Mouse (Mus musculus): ENCODE measurements at regions not wholly inside any gene's neighbourhood (a gene's known extent, or its start where the extent isn't known, plus 50 kb on each side); places are given as distances from the start of the nearest gene placed in this dataset.
A peak's percentile ranks its signal among the peaks of the same experiment; 100 is the strongest.

GRCm38 (mm10) chr9:32020942-32021731 is 94.8 kb upstream of the Arhgap32 start:
- no peak overlapping the region for H3K4me3 ChIP-seq (replicated peaks; ENCODE audit: low read length)
- H3K9me3 ChIP-seq (ENCODE audit: control insufficient read depth, low read length), result no peaks in the 10 kb centered on the region
- H3K36me3 ChIP-seq (replicated peaks; ENCODE audit: control insufficient read depth, insufficient read depth), result no peaks in the 10 kb centered on the region
- H3K9ac ChIP-seq, result no peak overlapping the region
- H3K4me2 ChIP-seq (replicated peaks), result no peak overlapping the region
- WGBS, result 26% methylated on average over 13 of the region's 13 CpGs
- no peak for DNase-seq (ENCODE audit: low spot score)
- 0 out of 2 replicates have a peak, but pooled peaks cover 3% of the 10 kb centered on the region for H3K4me1 ChIP-seq (replicated peaks; ENCODE audit: control insufficient read depth, insufficient read depth, low read length)
- H3K27ac ChIP-seq, result no peak overlapping the region
- no peaks in the 10 kb centered on the region for H3K27me3 ChIP-seq (ENCODE audit: control insufficient read depth, insufficient read depth, low read length)
- ATAC-seq (ENCODE audit: low FRiP score), result no peak

DNA sequence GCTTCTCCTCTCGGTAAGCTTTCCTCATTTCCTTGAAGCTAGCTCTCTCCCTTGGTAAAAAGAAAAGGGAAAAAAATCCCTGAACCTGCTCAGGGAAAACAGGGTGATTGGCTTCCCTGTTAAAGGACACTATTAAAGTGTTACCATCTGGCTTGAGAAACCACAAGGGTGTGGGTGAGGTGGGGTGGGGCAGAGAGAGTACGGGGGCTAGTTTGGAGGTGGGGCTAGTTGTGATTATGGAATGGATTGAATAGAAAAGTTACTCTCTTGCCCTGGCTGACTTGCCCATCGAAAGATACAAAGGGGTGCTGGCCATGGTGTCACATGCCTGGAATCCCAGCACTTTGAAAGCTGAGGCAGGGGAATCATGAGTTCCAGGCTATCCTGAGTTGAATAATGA is 94.2 kb upstream of the Arhgap32 start:
- no peak for ATAC-seq (ENCODE audit: low FRiP score)
- Histone ChIP-seq H3K27me3 (ENCODE audit: control insufficient read depth, insufficient read depth, low read length) (no peaks in the 10 kb centered on the region), H3K4me1 (replicated peaks; ENCODE audit: control insufficient read depth, insufficient read depth, low read length) (0 out of 2 replicates have a peak, but pooled peaks cover 3% of the 10 kb centered on the region), H3K9me3 (ENCODE audit: control insufficient read depth, low read length) (no peaks in the 10 kb centered on the region), H3K36me3 (replicated peaks; ENCODE audit: control insufficient read depth, insufficient read depth) (no peaks in the 10 kb centered on the region), H3K9ac (no peak overlapping the region), H3K4me3 (replicated peaks; ENCODE audit: low read length) (no peak overlapping the region), H3K4me2 (replicated peaks) (no peak overlapping the region), H3K27ac (no peak overlapping the region)
- no peak for DNase-seq (ENCODE audit: low spot score)
- WGBS, result 40% methylated on average over 3 of the region's 3 CpGs

DNA sequence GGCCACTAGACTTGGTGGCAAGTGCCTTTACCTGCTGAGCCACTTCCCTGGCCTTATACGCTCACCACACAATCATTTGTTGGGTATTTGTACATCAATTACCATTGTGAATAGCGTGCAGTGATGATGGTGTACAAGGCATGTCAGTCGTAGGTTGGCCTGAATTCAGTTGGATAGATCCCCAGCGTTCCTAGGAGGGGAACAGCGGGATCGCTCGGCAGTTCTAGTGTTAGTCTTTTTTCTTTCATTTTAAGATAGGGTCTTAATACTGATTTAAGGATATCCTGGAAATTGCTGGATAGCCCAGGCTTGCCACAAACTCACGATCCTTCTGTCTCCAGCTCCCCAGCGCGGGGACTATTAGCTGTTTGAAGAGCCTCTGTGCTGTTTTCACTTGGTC is 92.9 kb upstream of the Arhgap32 start:
- no peaks in the 10 kb centered on the region for H3K36me3 ChIP-seq (replicated peaks; ENCODE audit: control insufficient read depth, insufficient read depth)
- H3K9me3 ChIP-seq (ENCODE audit: control insufficient read depth, low read length), result no peaks in the 10 kb centered on the region
- H3K4me2 ChIP-seq (replicated peaks), result no peak overlapping the region
- H3K9ac ChIP-seq, result no peak overlapping the region
- 95% methylated on average over 10 of the region's 10 CpGs for WGBS
- H3K27ac ChIP-seq, result no peak overlapping the region
- H3K27me3 ChIP-seq (ENCODE audit: control insufficient read depth, insufficient read depth, low read length), result no peaks in the 10 kb centered on the region
- H3K4me1 ChIP-seq (replicated peaks; ENCODE audit: control insufficient read depth, insufficient read depth, low read length), result 0 out of 2 replicates have a peak, but pooled peaks cover 3% of the 10 kb centered on the region
- no peak overlapping the region for H3K4me3 ChIP-seq (replicated peaks; ENCODE audit: low read length)
- DNase-seq (ENCODE audit: low spot score) (no peak), ATAC-seq (ENCODE audit: low FRiP score) (no peak)

- Histone ChIP-seq H3K36me3 (replicated peaks; ENCODE audit: control insufficient read depth, insufficient read depth) (no peaks in the 10 kb centered on the region), H3K9ac (no peak overlapping the region), H3K27me3 (ENCODE audit: control insufficient read depth, insufficient read depth, low read length) (no peaks in the 10 kb centered on the region), H3K4me1 (replicated peaks; ENCODE audit: control insufficient read depth, insufficient read depth, low read length) (0 out of 2 replicates have a peak, but pooled peaks cover 3% of the 10 kb centered on the region), H3K27ac (no peak overlapping the region), H3K4me2 (replicated peaks) (no peak overlapping the region), H3K4me3 (replicated peaks; ENCODE audit: low read length) (no peak overlapping the region), H3K9me3 (ENCODE audit: control insufficient read depth, low read length) (no peaks in the 10 kb centered on the region)
- ATAC-seq (ENCODE audit: low FRiP score) (no peak), DNase-seq (ENCODE audit: low spot score) (no peak)
- WGBS, result 44% methylated on average over 5 of the region's 5 CpGs
Measured at GRCm38 (mm10) chr9:32024767-32025166, 91.2 kb upstream of the Arhgap32 start.

- no peaks in the 10 kb centered on the region for H3K4me1 ChIP-seq (replicated peaks; ENCODE audit: control insufficient read depth, insufficient read depth, low read length)
- no peak for DNase-seq (ENCODE audit: low spot score)
- H3K27ac ChIP-seq, result no peak overlapping the region
Measured at GRCm38 (mm10) chr9:32027962-32028361, 88.0 kb upstream of the Arhgap32 start.

DNA sequence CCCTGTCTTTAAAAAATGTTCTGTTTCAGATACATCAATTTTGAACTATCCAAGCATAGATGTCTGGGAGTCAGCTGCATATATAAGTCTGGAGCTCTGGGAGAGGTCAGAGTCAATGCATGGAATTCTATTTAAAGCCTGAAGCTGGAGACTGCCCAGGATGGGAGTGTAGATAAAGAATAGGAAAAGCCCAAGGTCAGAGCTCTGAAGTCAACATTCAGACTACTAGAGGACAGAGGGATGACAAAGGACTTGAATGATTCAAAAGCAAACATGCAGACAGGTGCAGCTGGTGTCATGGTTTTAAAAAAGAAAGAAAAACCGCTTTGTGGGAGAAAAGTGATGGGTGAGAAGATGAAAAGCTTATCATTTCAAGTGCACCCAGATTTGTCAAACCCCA is 86.9 kb upstream of the Arhgap32 start:
- Histone ChIP-seq H3K9ac (no peak overlapping the region), H3K9me3 (ENCODE audit: control insufficient read depth, low read length) (no peaks in the 10 kb centered on the region), H3K4me1 (replicated peaks; ENCODE audit: control insufficient read depth, insufficient read depth, low read length) (peaks cover 9% of the 10 kb centered on the region), H3K4me3 (replicated peaks; ENCODE audit: low read length) (no peak overlapping the region), H3K27me3 (ENCODE audit: control insufficient read depth, insufficient read depth, low read length) (no peaks in the 10 kb centered on the region), H3K36me3 (replicated peaks; ENCODE audit: control insufficient read depth, insufficient read depth) (no peaks in the 10 kb centered on the region), H3K27ac (no peak overlapping the region), H3K4me2 (replicated peaks) (no peak overlapping the region)
- WGBS, result 78% methylated on average over 1 of the region's 1 CpGs
- DNase-seq (ENCODE audit: low spot score), result no peak
- no peak for ATAC-seq (ENCODE audit: low FRiP score)

More at GRCm38 (mm10) chr9:32027962-32028361, 88.0 kb upstream of the Arhgap32 start:
- H3K27me3 ChIP-seq (ENCODE audit: control insufficient read depth, insufficient read depth, low read length), result no peaks in the 10 kb centered on the region
- no peak for ATAC-seq (ENCODE audit: low FRiP score)
- H3K9me3 ChIP-seq (ENCODE audit: control insufficient read depth, low read length), result no peaks in the 10 kb centered on the region
- no peaks in the 10 kb centered on the region for H3K36me3 ChIP-seq (replicated peaks; ENCODE audit: control insufficient read depth, insufficient read depth)
- 29% methylated on average over 8 of the region's 8 CpGs for WGBS
- no peak overlapping the region for H3K9ac ChIP-seq
- H3K4me3 ChIP-seq (replicated peaks; ENCODE audit: low read length), result no peak overlapping the region
- no peak overlapping the region for H3K4me2 ChIP-seq (replicated peaks)

DNA sequence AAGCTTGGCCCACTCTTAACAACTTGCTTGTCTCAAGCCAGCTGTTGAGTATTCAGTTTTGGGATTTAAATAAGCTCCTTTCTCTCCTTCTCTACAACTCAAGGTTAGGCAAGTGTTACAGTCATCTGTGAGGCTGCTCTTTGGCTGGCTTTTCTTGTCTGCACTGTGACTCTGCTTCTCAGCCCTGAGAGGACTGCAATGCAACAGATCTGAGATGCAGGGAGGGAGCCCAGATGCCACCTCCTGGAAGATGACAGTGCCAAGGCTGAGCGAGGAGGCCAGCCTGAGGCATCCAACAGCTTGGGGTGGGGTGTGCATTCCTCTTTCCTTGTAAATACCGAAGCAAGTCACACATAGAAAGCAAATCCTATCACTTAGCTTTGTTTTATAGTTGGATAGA is 86.2 kb upstream of the Arhgap32 start:
- Histone ChIP-seq H3K4me3 (replicated peaks; ENCODE audit: low read length) (no peak overlapping the region), H3K9me3 (ENCODE audit: control insufficient read depth, low read length) (no peaks in the 10 kb centered on the region), H3K4me1 (replicated peaks; ENCODE audit: control insufficient read depth, insufficient read depth, low read length) (peaks cover 17% of the 10 kb centered on the region), H3K4me2 (replicated peaks) (no peak overlapping the region), H3K36me3 (replicated peaks; ENCODE audit: control insufficient read depth, insufficient read depth) (no peaks in the 10 kb centered on the region), H3K27me3 (ENCODE audit: control insufficient read depth, insufficient read depth, low read length) (no peaks in the 10 kb centered on the region), H3K27ac (no peak overlapping the region), H3K9ac (no peak overlapping the region)
- no peak for DNase-seq (ENCODE audit: low spot score)
- WGBS, result 56% methylated on average over 2 of the region's 2 CpGs
- ATAC-seq (ENCODE audit: low FRiP score), result no peak

GRCm38 (mm10) chr9:32030203-32030602 is 85.7 kb upstream of the Arhgap32 start:
- Histone ChIP-seq H3K4me2 (replicated peaks) (no peak overlapping the region), H3K9me3 (ENCODE audit: control insufficient read depth, low read length) (no peaks in the 10 kb centered on the region), H3K27ac (no peak overlapping the region), H3K4me1 (replicated peaks; ENCODE audit: control insufficient read depth, insufficient read depth, low read length) (peaks cover 21% of the 10 kb centered on the region), H3K27me3 (ENCODE audit: control insufficient read depth, insufficient read depth, low read length) (no peaks in the 10 kb centered on the region), H3K9ac (no peak overlapping the region), H3K4me3 (replicated peaks; ENCODE audit: low read length) (no peak overlapping the region), H3K36me3 (replicated peaks; ENCODE audit: control insufficient read depth, insufficient read depth) (no peaks in the 10 kb centered on the region)
- DNase-seq (ENCODE audit: low spot score) (no peak), ATAC-seq (ENCODE audit: low FRiP score) (no peak)
- 83% methylated on average over 7 of the region's 7 CpGs for WGBS

GRCm38 (mm10) chr9:32031950-32032453 is 83.9 kb upstream of the Arhgap32 start:
- Histone ChIP-seq H3K27me3 (ENCODE audit: control insufficient read depth, insufficient read depth, low read length) (no peaks in the 10 kb centered on the region), H3K36me3 (replicated peaks; ENCODE audit: control insufficient read depth, insufficient read depth) (no peaks in the 10 kb centered on the region), H3K4me2 (replicated peaks) (peak overlapping the region; percentile 77), H3K9ac (peak overlapping the region; percentile 96), H3K27ac (peak overlapping the region; percentile 91), H3K4me1 (replicated peaks; ENCODE audit: control insufficient read depth, insufficient read depth, low read length) (peaks cover 24% of the 10 kb centered on the region), H3K4me3 (replicated peaks; ENCODE audit: low read length) (peak overlapping the region; percentile 86), H3K9me3 (ENCODE audit: control insufficient read depth, low read length) (no peaks in the 10 kb centered on the region)
- WGBS, result 0% methylated on average over 40 of the region's 64 CpGs
- DNase-seq (ENCODE audit: low spot score) (peak; percentile 95), ATAC-seq (ENCODE audit: low FRiP score) (peak; percentile 91)
